Mouse (Mus musculus) liver, embryonic 14.5 days (tissue): ENCODE measurements at regions not wholly inside any gene's neighbourhood (a gene's known extent, or its start where the extent isn't known, plus 50 kb on each side); places are given as distances from the start of the nearest gene placed in this dataset.

Experiments used
- CTCF ChIP-seq: IDR thresholded peaks from 2 replicates; pipeline ENCODE4 v1.5.1; 2016; ENCODE audit warnings: antibody characterized with exemption, low read depth, control low read depth
- EP300 ChIP-seq: IDR thresholded peaks from 2 replicates; pipeline ENCODE4 v1.6.1; 2016; ENCODE audit warnings: antibody characterized with exemption, low read depth

DNA sequence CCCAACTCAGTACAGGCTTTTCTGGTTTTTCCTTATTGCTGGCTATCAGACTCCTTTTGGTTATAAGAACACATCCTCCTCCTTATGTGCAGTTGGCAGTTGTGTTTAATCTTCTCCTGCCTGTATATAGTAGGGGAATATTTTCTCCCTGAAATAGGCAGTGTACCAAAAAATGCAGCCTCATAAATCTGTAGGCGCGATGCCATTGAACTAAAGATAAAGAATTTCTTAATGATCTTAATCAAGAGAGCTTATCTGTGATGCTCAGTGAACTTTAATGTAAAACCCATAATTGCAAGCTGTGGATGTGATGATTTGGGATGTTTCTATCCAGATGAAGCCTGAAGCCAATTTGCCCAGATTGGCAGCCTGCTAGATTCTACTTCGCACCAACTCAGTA is 1099.6 kb upstream of the Tenm2 start:
- TF ChIP-seq CTCF (no peak), EP300 (no peak)
